Mouse (Mus musculus) heart, embryonic 11.5 days (tissue): ENCODE results near the gene Tax1bp3. TPM values are rescaled to one million over a fixed set of nuclear protein-coding genes. Genes with fewer than 3 reads are reported as not detected.

Experiments
- ATAC-seq: fragments of 200-750 bp; cut with Nextera tagmentation; replicated peaks from 2 replicates; pipeline ENCODE4 v1.8.0; 2017; ENCODE audit warnings: moderate library complexity; ENCODE audit not compliant: insufficient number of reproducible peaks, low FRiP score, low TSS enrichment
- H3K27ac ChIP-seq: fragments of 300-500 bp; sonication (generic); 2 replicates; pipeline ENCODE4 v1.5.1; 2014; ENCODE audit warnings: mild to moderate bottlenecking, low read depth, low read length
- H3K27me3 ChIP-seq: fragments of 300-500 bp; sonication (generic); 2 replicates; pipeline ENCODE4 v1.6.1; 2014; ENCODE audit warnings: mild to moderate bottlenecking, low read length, mixed read lengths; ENCODE audit not compliant: control insufficient read depth, insufficient read depth
- H3K36me3 ChIP-seq: fragments of 300-500 bp; sonication (generic); 2 replicates; pipeline ENCODE4 v1.6.1; 2014; ENCODE audit warnings: mild to moderate bottlenecking, low read length, moderate library complexity, mixed read lengths; ENCODE audit not compliant: control insufficient read depth, insufficient read depth
- H3K4me1 ChIP-seq: fragments of 300-500 bp; sonication (generic); 2 replicates; pipeline ENCODE4 v1.6.1; 2014; ENCODE audit warnings: low read length; ENCODE audit not compliant: control insufficient read depth, insufficient read depth
- H3K4me2 ChIP-seq: fragments of 300-500 bp; sonication (generic); 2 replicates; pipeline ENCODE4 v1.6.1; 2014; ENCODE audit warnings: mild to moderate bottlenecking, moderate library complexity
- H3K4me3 ChIP-seq: fragments of 300-500 bp; sonication (generic); 2 replicates; pipeline ENCODE4 v1.5.1; 2014; ENCODE audit warnings: low read depth, low read length
- H3K9ac ChIP-seq: fragments of 300-500 bp; sonication (generic); 2 replicates; pipeline ENCODE4 v1.6.1; 2014; ENCODE audit warnings: mild to moderate bottlenecking, low read depth, low read length, moderate library complexity
- H3K9me3 ChIP-seq: fragments of 300-500 bp; sonication (generic); replicated peaks from 2 replicates; pipeline ENCODE4 v1.6.1; 2016; ENCODE audit warnings: low read length; ENCODE audit not compliant: control insufficient read depth
- WGBS: fragments of 180-500 bp; shearing (Covaris S2); extraction: QIAGEN DNeasy Blood & Tissue Kit; methylation state at CpG from one replicate; pipeline ENCODE4 v1.1.7; 2014; ENCODE audit not compliant: insufficient replicate concordance; 5-methylcytosine and 5-hydroxymethylcytosine counted together
- polyA plus RNA-seq: library from polyadenylated mRNA; unstranded; fragments of >200 nt; fragmentation: Nextera tagmentation; extraction: Ambion mirVana; gene quantifications from 2 replicates; pipeline ENCODE4 v1.2.1, GENCODE M21; 2014

The Tax1bp3 gene
- polyA plus RNA-seq, 1 experiment from 2014 or later: 264 TPM

DNA sequence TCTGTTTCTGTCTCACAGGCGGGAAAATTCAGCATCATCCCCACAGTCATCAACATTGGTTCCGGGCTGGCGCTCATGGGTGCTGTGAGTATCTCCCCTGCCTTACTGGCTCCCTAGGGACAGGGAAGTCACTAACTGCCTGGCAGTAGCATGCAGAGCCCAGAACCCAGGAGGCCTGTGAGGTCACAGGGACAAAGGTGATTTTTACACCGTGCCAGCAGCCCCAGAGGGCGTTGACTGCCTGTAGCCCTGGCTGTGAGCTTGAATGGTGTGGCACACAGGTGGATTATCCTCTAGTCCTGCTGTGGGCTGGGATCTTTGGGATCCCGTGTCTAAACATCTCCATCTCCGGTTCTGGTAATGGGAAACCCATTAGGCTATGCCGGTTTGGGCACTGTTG is 8.8 kb upstream of the Tax1bp3 start:
- peaks cover 10% of the 10 kb centered on the region; the same call in 1 of the 2 replicates for H3K4me1 ChIP-seq
- no peak for ATAC-seq
- no peaks in the 10 kb centered on the region for H3K36me3 ChIP-seq
- no peak overlapping the region for H3K27ac ChIP-seq
- H3K4me3 ChIP-seq: no peak overlapping the region
- no peak overlapping the region for H3K9ac ChIP-seq
- H3K4me2 ChIP-seq: no peak overlapping the region
- 85% methylated on average over 8 of the region's 8 CpGs for WGBS
- no peaks in the 10 kb centered on the region for H3K9me3 ChIP-seq
- no peaks in the 10 kb centered on the region for H3K27me3 ChIP-seq

DNA sequence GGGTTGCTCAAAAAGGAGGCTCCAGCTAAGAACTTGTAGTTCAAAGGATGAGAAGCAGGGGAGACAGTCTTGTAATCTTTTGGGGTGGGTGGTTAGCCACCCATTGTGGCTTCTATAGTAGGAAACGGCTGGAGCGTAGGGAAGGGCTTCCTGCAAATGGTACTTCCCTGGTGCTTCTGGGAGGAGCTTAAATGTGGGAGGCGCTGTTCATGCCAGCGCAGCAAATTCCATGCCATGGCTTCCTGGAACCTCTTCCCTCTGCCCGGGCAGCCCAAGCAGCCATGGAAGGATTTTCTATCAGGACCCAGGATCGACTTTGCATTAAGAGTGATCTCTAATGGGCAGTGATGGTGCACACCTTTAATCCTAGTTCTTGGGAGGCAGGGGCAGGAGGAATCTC is 8.3 kb upstream of the Tax1bp3 start:
- 76% methylated on average over 6 of the region's 6 CpGs for WGBS
- H3K4me1 ChIP-seq: peaks cover 10% of the 10 kb centered on the region; the same call in 1 of the 2 replicates
- H3K4me2 ChIP-seq: no peak overlapping the region

DNA sequence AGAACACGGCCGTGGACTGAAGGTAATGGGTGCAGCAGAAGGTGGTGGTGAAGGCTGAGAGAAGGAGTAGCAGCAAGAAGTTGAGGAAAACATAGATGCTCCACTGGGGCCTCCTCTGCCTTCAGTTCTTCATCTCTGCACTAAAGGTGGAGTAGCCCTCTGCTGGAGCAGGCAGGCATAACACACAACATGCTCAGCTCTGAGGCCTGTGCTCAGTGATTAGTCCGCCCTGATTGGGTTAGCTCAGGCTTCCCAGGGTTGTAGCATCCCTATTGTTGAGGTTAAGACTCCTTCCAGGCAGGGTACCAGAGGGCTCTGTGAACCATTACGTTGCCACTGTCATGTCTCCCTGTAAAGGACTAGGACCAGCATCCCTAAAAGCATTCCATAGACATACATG is 7.7 kb upstream of the Tax1bp3 start:
- Histone ChIP-seq H3K4me3 (no peak overlapping the region), H3K9ac (no peak overlapping the region), H3K4me2 (no peak overlapping the region), H3K27me3 (no peaks in the 10 kb centered on the region), H3K27ac (no peak overlapping the region), H3K9me3 (no peaks in the 10 kb centered on the region), H3K36me3 (peaks cover 3% of the 10 kb centered on the region; the same call in 1 of the 2 replicates), H3K4me1 (peaks cover 10% of the 10 kb centered on the region; the same call in 1 of the 2 replicates)
- ATAC-seq: no peak
- WGBS: 40% methylated on average over 4 of the region's 4 CpGs

More for the DNA sequence above, 8.3 kb upstream of the Tax1bp3 start:
- ATAC-seq: no peak
- no peaks in the 10 kb centered on the region for H3K27me3 ChIP-seq
- no peak overlapping the region for H3K27ac ChIP-seq
- no peak overlapping the region for H3K4me3 ChIP-seq
- no peaks in the 10 kb centered on the region for H3K9me3 ChIP-seq
- H3K36me3 ChIP-seq: peaks cover 3% of the 10 kb centered on the region; the same call in 1 of the 2 replicates
- no peak overlapping the region for H3K9ac ChIP-seq

DNA sequence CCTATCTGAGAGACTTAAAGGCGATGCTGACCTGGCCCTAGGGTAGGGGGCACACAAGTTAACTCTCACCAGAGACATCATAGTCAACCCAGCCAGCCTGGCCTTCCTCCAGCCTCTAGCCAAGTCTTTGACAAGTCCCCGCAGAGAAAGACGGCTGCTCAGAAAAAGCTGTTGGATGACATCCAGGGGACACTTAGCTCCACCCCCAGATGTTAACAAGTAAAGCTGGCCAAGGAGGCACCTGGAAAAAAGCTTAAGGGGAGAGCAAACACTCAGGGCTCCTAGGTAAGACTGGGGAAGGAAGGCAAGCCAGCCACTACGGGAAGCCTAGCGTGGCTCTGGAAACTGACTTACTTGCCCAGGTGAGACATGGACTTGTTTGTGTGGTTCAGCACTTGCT is 4.7 kb upstream of the Tax1bp3 start:
- Histone ChIP-seq H3K4me2 (no peak overlapping the region), H3K9me3 (no peaks in the 10 kb centered on the region), H3K27me3 (no peaks in the 10 kb centered on the region), H3K27ac (no peak overlapping the region), H3K36me3 (peaks cover 3% of the 10 kb centered on the region; the same call in 1 of the 2 replicates), H3K4me1 (peaks cover 17% of the 10 kb centered on the region; the same call in 1 of the 2 replicates), H3K4me3 (no peak overlapping the region), H3K9ac (no peak overlapping the region)
- no peak for ATAC-seq
- 58% methylated on average over 5 of the region's 5 CpGs for WGBS

DNA sequence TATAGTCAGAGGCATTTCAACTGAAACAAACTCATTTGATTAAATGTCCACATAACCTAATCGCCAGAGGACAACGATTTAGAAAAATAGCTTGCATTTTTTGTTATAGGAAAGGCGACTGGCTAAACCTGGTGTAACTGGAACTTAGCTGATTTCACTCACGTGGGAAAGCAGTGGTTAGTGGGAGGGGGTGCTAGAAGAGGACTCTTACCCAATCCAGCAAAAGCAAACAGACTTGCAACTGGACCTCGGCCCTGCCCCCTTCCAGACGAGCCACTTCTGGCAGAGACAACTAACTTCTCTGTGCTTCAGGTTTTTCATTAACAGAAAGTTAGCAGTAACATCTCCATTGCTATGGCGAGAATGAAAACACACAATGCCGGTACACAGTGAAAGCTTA is 1.3 kb upstream of the Tax1bp3 start:
- Histone ChIP-seq H3K4me3 (peak overlapping the region; percentile 96), H3K4me1 (peaks cover 22% of the 10 kb centered on the region), H3K9ac (peak overlapping the region; percentile 96), H3K4me2 (peak overlapping the region; percentile 70), H3K9me3 (no peaks in the 10 kb centered on the region), H3K36me3 (peaks cover 3% of the 10 kb centered on the region; the same call in 1 of the 2 replicates), H3K27ac (no peak overlapping the region), H3K27me3 (no peaks in the 10 kb centered on the region)
- WGBS: 48% methylated on average over 8 of the region's 8 CpGs
- ATAC-seq: no peak

DNA sequence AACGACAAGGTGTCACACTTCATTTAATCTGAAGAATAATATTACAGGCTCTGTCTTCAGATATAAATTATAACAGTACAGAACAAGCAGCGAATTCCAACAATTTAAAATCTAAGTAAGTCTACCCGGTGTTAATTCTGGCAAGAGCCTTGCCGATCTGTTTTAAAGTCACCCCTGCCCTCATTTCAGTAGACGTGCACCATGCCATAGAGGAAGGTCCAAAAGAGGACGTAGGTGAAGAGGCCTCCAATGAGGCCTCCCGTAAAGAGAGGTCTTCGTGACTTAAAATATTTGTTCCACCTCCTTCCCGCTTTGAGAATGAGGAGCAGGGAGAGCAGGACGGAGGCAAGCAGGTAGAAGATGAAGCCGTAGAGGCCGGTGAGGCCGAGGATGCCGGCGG is 697 bp upstream of the Tax1bp3 start:
- peak overlapping the region; percentile 96 for H3K4me3 ChIP-seq
- H3K9ac ChIP-seq: peak overlapping the region; percentile 96
- H3K4me2 ChIP-seq: peak overlapping the region; percentile 70
- 1% methylated on average over 15 of the region's 15 CpGs for WGBS
- no peaks in the 10 kb centered on the region for H3K27me3 ChIP-seq
- H3K36me3 ChIP-seq: peaks cover 3% of the 10 kb centered on the region; the same call in 1 of the 2 replicates
- peak overlapping the region; percentile 79 for H3K27ac ChIP-seq
- no peak for ATAC-seq
- peaks cover 22% of the 10 kb centered on the region for H3K4me1 ChIP-seq
- no peaks in the 10 kb centered on the region for H3K9me3 ChIP-seq

DNA sequence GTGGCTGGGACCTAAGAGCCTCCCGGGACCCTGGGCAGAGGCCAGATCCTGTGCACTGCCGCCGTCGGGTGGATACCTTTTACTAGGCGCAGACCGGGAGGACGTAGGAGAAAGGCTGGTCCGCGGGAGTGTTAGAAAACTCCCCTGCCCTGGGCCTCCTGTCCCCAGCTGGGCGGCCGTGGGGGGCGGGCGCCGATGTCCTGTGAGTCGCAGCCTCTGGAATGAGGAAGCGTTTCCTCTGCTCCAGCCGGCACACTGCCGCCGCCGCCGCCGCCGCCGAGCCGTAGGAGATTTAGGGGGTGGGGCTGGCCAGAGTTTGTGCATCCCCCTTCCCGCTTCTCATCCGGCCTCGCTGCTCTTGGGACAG is 609 bp downstream of the Tax1bp3 start:
- Histone ChIP-seq H3K27me3 (no peaks in the 10 kb centered on the region), H3K9ac (peak overlapping the region; percentile 94), H3K4me1 (peaks cover 15% of the 10 kb centered on the region), H3K4me3 (peak overlapping the region; percentile 96), H3K27ac (peak overlapping the region; percentile 97), H3K4me2 (peak overlapping the region; percentile 94), H3K36me3 (peaks cover 3% of the 10 kb centered on the region; the same call in 1 of the 2 replicates), H3K9me3 (no peaks in the 10 kb centered on the region)
- peak; percentile 80 for ATAC-seq
- WGBS: 0% methylated on average over 28 of the region's 28 CpGs

DNA sequence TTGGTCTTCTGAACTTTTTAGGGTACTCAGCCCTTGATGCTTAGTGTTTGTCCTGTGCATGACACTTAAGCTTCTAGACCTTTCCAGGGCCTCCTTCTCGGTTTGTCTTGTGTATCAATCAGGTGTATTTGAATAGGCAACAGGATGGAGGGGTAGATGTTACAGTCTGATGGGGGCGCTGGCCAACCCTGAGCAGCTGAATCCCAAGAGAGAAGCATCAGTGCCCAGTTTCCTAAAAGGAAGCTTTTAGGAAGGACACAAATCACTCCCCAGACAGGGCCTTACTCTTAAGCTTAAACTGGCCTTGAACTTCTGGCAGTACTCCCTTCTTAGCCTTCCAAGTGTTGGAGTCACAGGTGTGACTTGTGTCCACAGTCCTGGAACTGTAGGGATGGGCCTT is 1.0 kb downstream of the Tax1bp3 start:
- 8% methylated on average over 2 of the region's 2 CpGs for WGBS
- ATAC-seq: no peak
- H3K4me2 ChIP-seq: peak overlapping the region; percentile 94
- no peaks in the 10 kb centered on the region for H3K9me3 ChIP-seq
- peaks cover 3% of the 10 kb centered on the region; the same call in 1 of the 2 replicates for H3K36me3 ChIP-seq
- H3K4me3 ChIP-seq: peak overlapping the region; percentile 96
- peak overlapping the region; percentile 94 for H3K9ac ChIP-seq
- H3K27me3 ChIP-seq: no peaks in the 10 kb centered on the region
- peaks cover 15% of the 10 kb centered on the region for H3K4me1 ChIP-seq
- peak overlapping the region; percentile 97 for H3K27ac ChIP-seq

DNA sequence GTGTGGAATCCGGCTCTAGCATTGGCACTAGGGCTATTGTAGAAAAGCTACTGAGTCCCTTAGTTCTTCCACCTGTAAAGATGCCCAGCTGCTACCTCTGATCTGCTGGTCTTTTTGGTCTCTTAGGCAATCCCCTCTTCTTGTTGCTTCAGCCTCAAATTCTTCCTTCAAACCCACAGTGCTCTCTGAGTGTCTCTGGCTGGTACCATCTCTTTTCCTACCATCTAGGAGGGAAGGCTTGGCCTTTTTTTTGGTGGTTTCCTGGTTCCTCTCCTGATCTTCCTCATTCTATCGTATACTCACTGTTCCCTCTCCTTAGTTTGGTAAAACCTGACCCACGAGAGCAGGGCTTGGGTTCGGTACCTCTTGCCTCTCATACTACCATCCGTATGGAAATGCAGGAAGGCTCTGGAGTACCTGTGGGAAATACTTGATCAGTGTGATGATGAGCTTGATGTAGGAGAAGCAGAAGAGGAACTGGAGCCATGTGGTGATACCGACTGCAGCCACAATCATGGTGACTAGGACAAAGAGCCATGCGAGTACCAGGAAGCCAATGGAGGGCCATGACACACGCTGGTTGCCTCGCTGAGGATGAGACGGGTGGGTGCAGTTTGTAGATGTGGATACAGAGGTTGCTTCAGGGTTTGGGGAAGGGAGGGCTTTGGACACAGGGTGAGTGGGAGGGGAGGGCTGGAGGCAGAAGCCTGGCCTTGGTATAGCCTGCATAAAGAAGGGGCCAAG is 9.2 kb downstream of the Tax1bp3 start:
- Histone ChIP-seq H3K9me3 (no peaks in the 10 kb centered on the region), H3K9ac (no peak overlapping the region), H3K36me3 (peaks cover 8% of the 10 kb centered on the region; the same call in 1 of the 2 replicates), H3K27me3 (no peaks in the 10 kb centered on the region), H3K4me2 (no peak overlapping the region), H3K27ac (no peak overlapping the region), H3K4me1 (no peaks in the 10 kb centered on the region), H3K4me3 (no peak overlapping the region)
- ATAC-seq: no peak
- WGBS: 88% methylated on average over 10 of the region's 10 CpGs
